Mouse (Mus musculus): ENCODE results near the gene Pomgnt2.

GRCm38 (mm10) chr9:122039848-122040247 is 42.9 kb upstream of the Pomgnt2 start:
- TF ChIP-seq CTCF (IDR thresholded peaks at IDR 0.05; ENCODE audit: low read depth) (no peak), EP300 (optimal IDR thresholded peaks at IDR 0.05) (no peak)
